Mouse (Mus musculus): ENCODE measurements around the gene Ankrd31. TPM values are rescaled to one million over a fixed set of nuclear protein-coding genes. Genes with fewer than 3 reads are reported as not detected.

Gene Ankrd31
- polyA plus RNA-seq, 1 experiment, result not detected

DNA sequence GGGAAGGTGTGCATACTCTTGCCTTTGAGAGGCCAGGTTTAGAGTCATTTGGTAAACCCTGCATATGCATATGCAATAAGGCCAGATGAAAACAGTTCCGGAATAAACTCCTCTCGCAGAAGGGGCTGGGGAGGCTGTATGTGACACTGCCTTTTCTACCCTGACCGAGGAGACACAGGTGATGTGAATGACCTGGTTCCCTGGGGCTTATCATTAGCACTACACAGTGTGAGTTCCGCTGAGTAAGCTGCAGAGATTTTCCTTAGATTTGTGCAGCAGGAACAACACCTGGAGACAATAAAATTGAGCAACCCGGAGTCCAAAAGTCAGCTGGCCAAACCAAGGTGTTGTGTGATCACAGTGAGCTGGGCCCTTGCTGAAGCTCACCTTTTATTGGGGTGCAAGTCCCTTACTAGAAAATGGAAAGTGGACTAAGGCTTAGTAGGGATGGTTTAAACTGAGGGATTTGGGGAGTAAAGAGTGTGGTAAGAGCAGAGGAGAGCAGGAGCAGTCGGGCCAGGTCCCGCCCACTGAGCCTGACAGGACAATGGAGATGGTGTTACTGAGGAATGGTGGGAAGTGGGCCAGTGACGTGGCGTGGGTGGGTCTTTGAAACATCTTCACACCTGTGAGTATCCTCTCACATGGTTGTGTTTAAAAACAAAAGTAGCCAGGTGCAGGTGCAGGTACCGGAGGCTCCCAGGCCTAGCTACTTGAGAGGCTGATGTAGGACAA lies 178.1 kb downstream of the Ankrd31 start:
- 65% methylated on average over 10 of the region's 10 CpGs for WGBS
- H3K4me3 ChIP-seq (ENCODE audit: insufficient read depth, low read depth, low read length), result no peak overlapping the region
- no peaks in the 10 kb centered on the region for H3K36me3 ChIP-seq (ENCODE audit: control insufficient read depth, insufficient read depth, low read length)
- no peak for DNase-seq
- 0 out of 2 replicates have a peak, but pooled peaks cover 2% of the 10 kb centered on the region for H3K4me1 ChIP-seq (ENCODE audit: control insufficient read depth, insufficient read depth, low read length)
- no peak for TF ChIP-seq POLR2A (IDR thresholded peaks at IDR 0.05; ENCODE audit: low read depth, low read length)
- TF ChIP-seq CTCF (conservative IDR thresholded peaks at IDR 0.05; ENCODE audit: insufficient read depth, insufficient read length, low read depth, low read length), result no peak
- H3K27me3 ChIP-seq (replicated peaks; ENCODE audit: control insufficient read depth, insufficient read depth, low read length), result no peaks in the 10 kb centered on the region
- no peak overlapping the region for H3K27ac ChIP-seq (ENCODE audit: insufficient read depth, low read depth, low read length)

GRCm38 (mm10) chr13:96927781-96928180 lies 179.7 kb downstream of the Ankrd31 start:
- no peak overlapping the region for H3K4me3 ChIP-seq (ENCODE audit: insufficient read depth, low read depth, low read length)
- H3K27me3 ChIP-seq (replicated peaks; ENCODE audit: control insufficient read depth, insufficient read depth, low read length), result no peaks in the 10 kb centered on the region
- no peak for TF ChIP-seq POLR2A (IDR thresholded peaks at IDR 0.05; ENCODE audit: low read depth, low read length)
- no peak for DNase-seq
- 0 out of 2 replicates have a peak, but pooled peaks cover 2% of the 10 kb centered on the region for H3K4me1 ChIP-seq (ENCODE audit: control insufficient read depth, insufficient read depth, low read length)
- no peaks in the 10 kb centered on the region for H3K36me3 ChIP-seq (ENCODE audit: control insufficient read depth, insufficient read depth, low read length)
- WGBS, result 92% methylated on average over 1 of the region's 1 CpGs
- no peak overlapping the region for H3K27ac ChIP-seq (ENCODE audit: insufficient read depth, low read depth, low read length)

GRCm38 (mm10) chr13:96928432-96929039 lies 180.5 kb downstream of the Ankrd31 start:
- H3K36me3 ChIP-seq (ENCODE audit: control insufficient read depth, insufficient read depth, low read length), result no peaks in the 10 kb centered on the region
- H3K4me3 ChIP-seq (ENCODE audit: insufficient read depth, low read depth, low read length), result no peak overlapping the region
- no peak for TF ChIP-seq POLR2A (IDR thresholded peaks at IDR 0.05; ENCODE audit: low read depth, low read length)
- TF ChIP-seq CTCF (conservative IDR thresholded peaks at IDR 0.05; ENCODE audit: insufficient read depth, insufficient read length, low read depth, low read length), result no peak
- no peak for DNase-seq
- H3K4me1 ChIP-seq (ENCODE audit: control insufficient read depth, insufficient read depth, low read length), result 0 out of 2 replicates have a peak, but pooled peaks cover 2% of the 10 kb centered on the region
- no peak overlapping the region for H3K27ac ChIP-seq (ENCODE audit: insufficient read depth, low read depth, low read length)
- H3K27me3 ChIP-seq (replicated peaks; ENCODE audit: control insufficient read depth, insufficient read depth, low read length), result no peaks in the 10 kb centered on the region
- 37% methylated on average over 8 of the region's 8 CpGs for WGBS

DNA sequence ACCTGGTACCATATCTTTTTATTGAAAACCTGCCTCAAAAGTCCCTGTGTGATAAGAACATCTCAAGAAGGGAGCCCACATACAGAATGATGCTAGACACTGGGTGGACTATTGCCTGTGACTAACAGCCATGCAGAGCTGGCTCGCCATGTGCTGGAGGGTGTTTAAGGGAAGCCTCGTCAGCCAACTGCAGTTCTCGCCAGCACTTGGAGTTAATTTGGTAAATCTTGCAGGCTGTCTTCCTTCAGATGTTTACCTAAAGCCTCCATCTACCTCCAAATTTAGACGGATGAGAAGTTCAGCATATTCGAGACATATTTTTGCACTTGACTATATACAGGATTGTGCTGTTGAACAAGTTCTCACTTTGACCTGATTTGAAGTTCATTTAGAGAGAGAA lies 184.7 kb downstream of the Ankrd31 start:
- Histone ChIP-seq H3K27me3 (replicated peaks; ENCODE audit: control insufficient read depth, insufficient read depth, low read length) (no peaks in the 10 kb centered on the region), H3K4me3 (ENCODE audit: insufficient read depth, low read depth, low read length) (no peak overlapping the region), H3K27ac (ENCODE audit: insufficient read depth, low read depth, low read length) (no peak overlapping the region), H3K36me3 (ENCODE audit: control insufficient read depth, insufficient read depth, low read length) (no peaks in the 10 kb centered on the region), H3K4me1 (ENCODE audit: control insufficient read depth, insufficient read depth, low read length) (no peaks in the 10 kb centered on the region; the same call in 1 of the 2 replicates)
- TF ChIP-seq POLR2A (IDR thresholded peaks at IDR 0.05; ENCODE audit: low read depth, low read length) (no peak), CTCF (conservative IDR thresholded peaks at IDR 0.05; ENCODE audit: insufficient read depth, insufficient read length, low read depth, low read length) (no peak)
- WGBS, result 95% methylated on average over 5 of the region's 5 CpGs
- DNase-seq, result no peak

- no peak overlapping the region for H3K4me3 ChIP-seq (ENCODE audit: insufficient read depth, low read depth, low read length)
- no peaks in the 10 kb centered on the region for H3K36me3 ChIP-seq (ENCODE audit: control insufficient read depth, insufficient read depth, low read length)
- DNase-seq, result no peak
- no peak overlapping the region for H3K27ac ChIP-seq (ENCODE audit: insufficient read depth, low read depth, low read length)
- WGBS, result 68% methylated on average over 8 of the region's 8 CpGs
- no peak for TF ChIP-seq CTCF (conservative IDR thresholded peaks at IDR 0.05; ENCODE audit: insufficient read depth, insufficient read length, low read depth, low read length)
- no peak for TF ChIP-seq POLR2A (IDR thresholded peaks at IDR 0.05; ENCODE audit: low read depth, low read length)
- H3K27me3 ChIP-seq (replicated peaks; ENCODE audit: control insufficient read depth, insufficient read depth, low read length), result no peaks in the 10 kb centered on the region
- H3K4me1 ChIP-seq (ENCODE audit: control insufficient read depth, insufficient read depth, low read length), result no peaks in the 10 kb centered on the region; the same call in 1 of the 2 replicates
These were observed 185.3 kb downstream of the Ankrd31 start for GRCm38 (mm10) chr13:96933367-96933766.

DNA sequence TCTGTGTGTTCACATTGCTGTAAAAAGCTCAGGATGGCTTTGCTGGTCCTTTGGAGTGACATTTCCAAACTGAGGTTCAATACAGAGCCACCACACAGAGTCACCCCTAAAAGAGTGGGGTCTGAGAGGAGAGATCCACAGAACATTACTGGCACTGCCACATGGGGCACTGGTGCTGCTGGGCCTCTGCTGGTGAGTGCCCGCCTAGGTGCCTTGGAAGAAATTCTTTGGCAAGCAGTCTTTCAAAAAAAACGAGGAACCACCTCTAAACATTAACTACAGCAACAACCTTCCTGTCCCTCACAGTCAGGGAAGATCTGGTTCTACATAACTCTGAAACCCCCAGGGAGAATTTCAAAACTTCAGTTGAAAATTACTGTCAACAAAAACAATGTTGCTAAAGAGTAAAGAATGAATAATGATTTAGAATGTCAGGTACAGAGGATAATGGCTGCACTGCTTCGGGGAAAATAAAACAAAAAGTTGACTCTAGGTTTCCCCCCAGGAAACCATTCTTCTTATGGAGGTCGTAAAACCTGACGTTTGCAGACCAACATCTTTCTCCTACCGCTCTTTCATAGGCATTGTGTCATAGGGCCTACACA lies 188.2 kb downstream of the Ankrd31 start:
- Histone ChIP-seq H3K4me1 (ENCODE audit: control insufficient read depth, insufficient read depth, low read length) (no peaks in the 10 kb centered on the region; the same call in 1 of the 2 replicates), H3K4me3 (ENCODE audit: insufficient read depth, low read depth, low read length) (no peak overlapping the region), H3K27me3 (replicated peaks; ENCODE audit: control insufficient read depth, insufficient read depth, low read length) (no peaks in the 10 kb centered on the region), H3K27ac (ENCODE audit: insufficient read depth, low read depth, low read length) (no peak overlapping the region), H3K36me3 (ENCODE audit: control insufficient read depth, insufficient read depth, low read length) (no peaks in the 10 kb centered on the region)
- TF ChIP-seq CTCF (conservative IDR thresholded peaks at IDR 0.05; ENCODE audit: insufficient read depth, insufficient read length, low read depth, low read length) (no peak; the same call in 1 of the 2 replicates), POLR2A (IDR thresholded peaks at IDR 0.05; ENCODE audit: low read depth, low read length) (no peak)
- peak; percentile 59 for DNase-seq
- WGBS, result 21% methylated on average over 6 of the region's 6 CpGs

- H3K36me3 ChIP-seq (ENCODE audit: control insufficient read depth, insufficient read depth, low read length), result no peaks in the 10 kb centered on the region
- WGBS, result 81% methylated on average over 10 of the region's 10 CpGs
- no peaks in the 10 kb centered on the region; the same call in 1 of the 2 replicates for H3K4me1 ChIP-seq (ENCODE audit: control insufficient read depth, insufficient read depth, low read length)
- TF ChIP-seq POLR2A (IDR thresholded peaks at IDR 0.05; ENCODE audit: low read depth, low read length) (no peak), CTCF (conservative IDR thresholded peaks at IDR 0.05; ENCODE audit: insufficient read depth, insufficient read length, low read depth, low read length) (0 out of 2 replicates have a peak, but pooled peaks have one; percentile 14)
- H3K27me3 ChIP-seq (replicated peaks; ENCODE audit: control insufficient read depth, insufficient read depth, low read length), result no peaks in the 10 kb centered on the region
- no peak overlapping the region for H3K4me3 ChIP-seq (ENCODE audit: insufficient read depth, low read depth, low read length)
- no peak overlapping the region for H3K27ac ChIP-seq (ENCODE audit: insufficient read depth, low read depth, low read length)
- no peak for DNase-seq
These were observed 189.0 kb downstream of the Ankrd31 start for GRCm38 (mm10) chr13:96937059-96937558.

Measured in kidney, adult 2 months (tissue).